8 mouse cellular contexts compared by ENCODE assay signal in the genomic region with DNA sequence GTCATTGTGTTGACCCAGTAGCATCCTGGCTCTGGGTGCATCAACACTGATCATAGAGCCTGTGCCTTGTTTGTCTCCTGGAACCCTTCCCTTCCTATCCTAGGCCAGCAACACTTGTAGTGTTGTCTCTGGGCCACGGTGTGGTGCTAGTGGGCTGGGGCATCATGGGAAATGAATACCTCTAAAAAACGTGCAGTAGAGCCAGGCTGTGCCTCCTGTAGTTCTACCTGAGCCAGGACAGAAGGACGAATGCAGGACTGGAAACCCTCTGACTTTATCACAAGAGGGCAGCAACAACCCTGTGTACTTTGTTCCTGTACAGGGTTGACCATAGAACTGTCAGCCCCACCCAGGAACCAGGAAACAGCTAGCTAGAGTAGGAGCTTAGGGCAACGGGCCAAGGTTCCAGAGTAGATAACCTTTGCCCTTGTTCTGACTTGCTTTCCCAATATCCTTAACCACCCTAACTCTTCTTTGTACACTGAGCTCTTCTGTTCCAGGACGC. TPM values are rescaled to one million over a fixed set of nuclear protein-coding genes. Genes with fewer than 3 reads are reported as not detected.
DNase-seq lines count a peak whose midpoint lies in the region; ATAC-seq and TF ChIP-seq lines count a peak whose summit lies in the region.

No protein-coding gene starts in this region.

- H3K9me3 ChIP-seq in intestine, embryonic 14.5 days (ENCODE audit: control insufficient read depth, low read length), result no peaks in the 10 kb centered on the region
- H3K9me3 ChIP-seq in lung, embryonic 16.5 days (ENCODE audit: control insufficient read depth, low read length), result no peaks in the 10 kb centered on the region
- H3K9me3 ChIP-seq in hindbrain, embryonic 12.5 days (replicated peaks), result no peaks in the 10 kb centered on the region

- H3K36me3 ChIP-seq in intestine, embryonic 14.5 days (ENCODE audit: control insufficient read depth, insufficient read depth, low read length), result no peaks in the 10 kb centered on the region
- H3K36me3 ChIP-seq in lung, embryonic 16.5 days (ENCODE audit: control insufficient read depth, insufficient read depth, low read length), result no peaks in the 10 kb centered on the region
- H3K36me3 ChIP-seq in hindbrain, embryonic 12.5 days, result no peaks in the 10 kb centered on the region

- no peaks in the 10 kb centered on the region for H3K4me1 ChIP-seq in intestine, embryonic 14.5 days (replicated peaks; ENCODE audit: control insufficient read depth, insufficient read depth, low read length)
- no peaks in the 10 kb centered on the region for H3K4me1 ChIP-seq in lung, embryonic 16.5 days (replicated peaks; ENCODE audit: control insufficient read depth, insufficient read depth, low read length)
- no peaks in the 10 kb centered on the region for H3K4me1 ChIP-seq in hindbrain, embryonic 12.5 days

- no peak for DNase-seq in layer of hippocampus, adult 2 months (ENCODE audit: low spot score in 2 of 2)
- DNase-seq in layer of hippocampus, adult 9-11 months, result no peak
- DNase-seq in adrenal gland, adult 2 months, result peak; percentile 71
- DNase-seq in intestine, embryonic 14.5 days (ENCODE audit: low spot score), result peak; percentile 57
- peak; percentile 84 for DNase-seq in urinary bladder, postnatal 14 days (ENCODE audit: low spot score)
- no peak for DNase-seq in cerebellum, adult 11-12 months

- peak; percentile 67 for TF ChIP-seq CTCF in layer of hippocampus, adult 2 months (conservative IDR thresholded peaks at IDR 0.05)

- ATAC-seq in intestine, embryonic 14.5 days (replicated peaks; ENCODE audit: low FRiP score, low TSS enrichment, low read depth), result peak; percentile 87
- ATAC-seq in lung, embryonic 16.5 days (ENCODE audit: low read depth), result peak; percentile 70; the same call in 1 of the 2 replicates
- no peak for ATAC-seq in hindbrain, embryonic 12.5 days (ENCODE audit: low FRiP score)

- 40% methylated on average over 5 of the region's 5 CpGs for WGBS in intestine, embryonic 14.5 days
- WGBS in lung, embryonic 16.5 days, result 28% methylated on average over 5 of the region's 5 CpGs
- 66% methylated on average over 5 of the region's 5 CpGs for WGBS in hindbrain, embryonic 12.5 days

- H3K27ac ChIP-seq in layer of hippocampus, adult 2 months, result no peak overlapping the region
- no peak overlapping the region for H3K27ac ChIP-seq in intestine, embryonic 14.5 days (ENCODE audit: low read depth)
- no peak overlapping the region for H3K27ac ChIP-seq in lung, embryonic 16.5 days (ENCODE audit: low read length)
- H3K27ac ChIP-seq in hindbrain, embryonic 12.5 days, result no peak overlapping the region

- no peak overlapping the region for H3K9ac ChIP-seq in intestine, embryonic 14.5 days (ENCODE audit: low read length)
- no peak overlapping the region for H3K9ac ChIP-seq in lung, embryonic 16.5 days (ENCODE audit: low read length)
- no peak overlapping the region for H3K9ac ChIP-seq in hindbrain, embryonic 12.5 days

- H3K4me2 ChIP-seq in intestine, embryonic 14.5 days (ENCODE audit: low read length), result no peak overlapping the region
- H3K4me2 ChIP-seq in lung, embryonic 16.5 days (ENCODE audit: low read depth, low read length), result no peak overlapping the region
- no peak overlapping the region for H3K4me2 ChIP-seq in hindbrain, embryonic 12.5 days (replicated peaks)

- H3K4me3 ChIP-seq in layer of hippocampus, adult 2 months, result no peak overlapping the region
- H3K4me3 ChIP-seq in intestine, embryonic 14.5 days (ENCODE audit: low read depth, low read length), result no peak overlapping the region
- no peak overlapping the region for H3K4me3 ChIP-seq in lung, embryonic 16.5 days (ENCODE audit: low read length)
- H3K4me3 ChIP-seq in hindbrain, embryonic 12.5 days, result no peak overlapping the region

- H3K27me3 ChIP-seq in intestine, embryonic 14.5 days (replicated peaks; ENCODE audit: control insufficient read depth, insufficient read depth, low read length), result no peaks in the 10 kb centered on the region
- H3K27me3 ChIP-seq in lung, embryonic 16.5 days (ENCODE audit: control insufficient read depth, insufficient read depth, low read depth, low read length), result no peaks in the 10 kb centered on the region
- no peaks in the 10 kb centered on the region for H3K27me3 ChIP-seq in hindbrain, embryonic 12.5 days

RNA-seq across cellular contexts. Expression of a gene that starts 41.2 kb away (rescaled TPM):
- 10 to 100 TPM; 22.4 to 24.2 TPM for total RNA-seq in layer of hippocampus, adult 2 months (2021)
- 10 to 100 TPM; 36.1 to 36.2 TPM for total RNA-seq in adrenal gland, adult 2 months (2021)
- polyA plus RNA-seq in adrenal gland, adult 2 months (2012; rRNA removed), result 10.1 and 11.2 TPM in 2 replicates
- polyA plus RNA-seq in intestine, embryonic 14.5 days (2014; fragmentation: Nextera tagmentation; extraction: Ambion mirVana), result 49.1 and 51.4 TPM in 2 replicates
- polyA plus RNA-seq in lung, embryonic 16.5 days (2015; fragmentation: Nextera tagmentation; extraction: Ambion mirVana), result 52.4 and 53.0 TPM in 2 replicates
- polyA plus RNA-seq in hindbrain, embryonic 12.5 days (2016; fragmentation: Nextera tagmentation; extraction: Ambion mirVana), result 34.3 and 36.4 TPM in 2 replicates

Comparison
In these comparisons a context has a peak if more than half of its experiments do, and no peak if none do; other contexts are left out.
1. DNase-seq: peak in adrenal gland, adult 2 months (single experiment), intestine, embryonic 14.5 days (single experiment) and urinary bladder, postnatal 14 days (single experiment); none in layer of hippocampus, adult 2 months (0 of 2), layer of hippocampus, adult 9-11 months (single experiment) and cerebellum, adult 11-12 months (single experiment).